Mouse (Mus musculus) adrenal gland, adult (tissue): Measurements from ENCODE around the gene Lmbr1l.
A peak's percentile ranks its signal among the peaks of the same experiment; 100 is the strongest.
"Not testable (repeated sequence)": the region's sequence is repeated elsewhere in the genome, so short reads cannot be mapped to it uniquely, and the experiment has no call there.

Source experiments
- DNase-seq, 2 experiments: peaks; one replicate each; pipeline ENCODE4 v3.0.0; 2022 to 2023; ENCODE audit warnings: low spot score in 1 of 2; ENCODE audit not compliant: inconsistent age in 2 of 2

Lmbr1l gene

GRCm38 (mm10) chr15:98940816-98941215 lies 22.8 kb upstream of the Lmbr1l start:
- DNase-seq: peak; percentile 65 to 82

- peak; percentile 95 to 97 for DNase-seq
Measured at GRCm38 (mm10) chr15:98934217-98934839, 16.3 kb upstream of the Lmbr1l start, which contains the start of gene Tuba1b. Gene Tuba1b (minus strand): TSS chr15:98934565.

GRCm38 (mm10) chr15:98933833-98934216 lies 15.8 kb upstream of the Lmbr1l start:
- DNase-seq: peak; percentile 96 to 98

- peak in 1 of 2 experiments; percentile 66 for DNase-seq
Measured at GRCm38 (mm10) chr15:98933004-98933671, 15.1 kb upstream of the Lmbr1l start.

GRCm38 (mm10) chr15:98930998-98931397 lies 13.0 kb upstream of the Lmbr1l start:
- no peak for DNase-seq

GRCm38 (mm10) chr15:98930017-98930734 lies 12.1 kb upstream of the Lmbr1l start:
- no peak for DNase-seq

- peak; percentile 81 to 95 for DNase-seq
Measured at GRCm38 (mm10) chr15:98928598-98929240, 10.7 kb upstream of the Lmbr1l start.

- no peak for DNase-seq
Measured at GRCm38 (mm10) chr15:98927566-98927965, 9.5 kb upstream of the Lmbr1l start.

GRCm38 (mm10) chr15:98924682-98925081 lies 6.7 kb upstream of the Lmbr1l start:
- peak in 1 of 2 experiments; percentile 56 for DNase-seq

GRCm38 (mm10) chr15:98923031-98923537 lies 5.1 kb upstream of the Lmbr1l start:
- DNase-seq: no peak

- DNase-seq: peak in 1 of 2 experiments; percentile 73
Measured at GRCm38 (mm10) chr15:98922581-98922980, 4.5 kb upstream of the Lmbr1l start.

GRCm38 (mm10) chr15:98921510-98921909 lies 3.5 kb upstream of the Lmbr1l start:
- no peak for DNase-seq

GRCm38 (mm10) chr15:98918499-98918895 lies 466 bp upstream of the Lmbr1l start:
- DNase-seq: not testable (repeated sequence)

GRCm38 (mm10) chr15:98917091-98917490 lies 940 bp downstream of the Lmbr1l start:
- peak; percentile 42 to 82 for DNase-seq

GRCm38 (mm10) chr15:98916016-98916415 lies 2.0 kb downstream of the Lmbr1l start:
- DNase-seq: no peak

- DNase-seq: no peak
Measured at GRCm38 (mm10) chr15:98914903-98915302, 3.1 kb downstream of the Lmbr1l start.

GRCm38 (mm10) chr15:98904692-98905091 lies 13.3 kb downstream of the Lmbr1l start:
- peak in 1 of 2 experiments; percentile 64 for DNase-seq

GRCm38 (mm10) chr15:98902600-98902999 lies 15.4 kb downstream of the Lmbr1l start:
- DNase-seq: no peak

- no peak for DNase-seq
Measured at GRCm38 (mm10) chr15:98901530-98901929, 16.5 kb downstream of the Lmbr1l start.

- peak; percentile 43 to 70 for DNase-seq
Measured at GRCm38 (mm10) chr15:98897928-98898800, 19.9 kb downstream of the Lmbr1l start, which contains the start of gene Dhh. Gene Dhh (minus strand): TSS chr15:98898540.
